Mouse (Mus musculus) heart, postnatal 0 days (tissue): ENCODE data around the gene Gnaq.

Experiments
- CTCF ChIP-seq: IDR thresholded peaks from 2 replicates; pipeline ENCODE4 v1.5.1; 2016; ENCODE audit warnings: antibody characterized with exemption, control low read depth, low read depth
- EP300 ChIP-seq: IDR thresholded peaks from 2 replicates; pipeline ENCODE4 v1.6.1; 2016; ENCODE audit warnings: antibody characterized with exemption, low read depth

DNA sequence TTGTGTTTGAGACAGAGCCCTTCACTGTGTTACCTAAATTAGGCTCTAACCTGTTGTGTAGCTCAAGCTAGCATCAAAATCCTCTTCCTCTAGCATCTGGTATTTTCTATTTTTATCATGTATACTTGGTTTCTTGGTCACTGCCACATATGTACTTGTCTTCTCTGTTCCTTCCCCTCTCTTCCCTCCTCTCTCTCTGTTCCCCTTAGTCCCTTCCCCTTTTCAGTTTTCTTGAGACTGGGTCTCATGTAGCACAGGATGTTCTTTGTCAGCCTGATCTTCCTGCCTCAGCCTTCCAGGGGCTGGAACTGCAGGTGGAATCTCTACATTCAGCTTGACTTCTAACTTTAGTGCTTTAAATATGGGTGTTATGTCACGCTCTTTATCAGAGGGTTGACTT lies 16.5 kb downstream of the Gnaq start:
- TF ChIP-seq CTCF (no peak), EP300 (no peak)
